Mouse (Mus musculus) bone marrow, adult 2 months (tissue): ENCODE data around the gene Arhgef40.

Experiments used
- CTCF ChIP-seq: fragments of 200-500 bp; IDR thresholded peaks from 2 replicates; pipeline ENCODE4 v1.5.1; 2011; ENCODE audit warnings: low read length, control low read depth; ENCODE audit not compliant: control insufficient read depth, insufficient read depth
- POLR2A ChIP-seq: fragments of 200-500 bp; IDR thresholded peaks from 2 replicates; pipeline ENCODE4 v1.6.1; 2011; ENCODE audit warnings: low read depth, mild to moderate bottlenecking, control low read depth, low read length, borderline replicate concordance; ENCODE audit not compliant: control insufficient read depth

GRCm38 (mm10) chr14:52017662-52018061, 33.1 kb downstream of the Arhgef40 start:
- no peak for TF ChIP-seq CTCF
- no peak for TF ChIP-seq POLR2A
